ENCODE assay signal across 8 mouse cellular contexts in the genomic region with DNA sequence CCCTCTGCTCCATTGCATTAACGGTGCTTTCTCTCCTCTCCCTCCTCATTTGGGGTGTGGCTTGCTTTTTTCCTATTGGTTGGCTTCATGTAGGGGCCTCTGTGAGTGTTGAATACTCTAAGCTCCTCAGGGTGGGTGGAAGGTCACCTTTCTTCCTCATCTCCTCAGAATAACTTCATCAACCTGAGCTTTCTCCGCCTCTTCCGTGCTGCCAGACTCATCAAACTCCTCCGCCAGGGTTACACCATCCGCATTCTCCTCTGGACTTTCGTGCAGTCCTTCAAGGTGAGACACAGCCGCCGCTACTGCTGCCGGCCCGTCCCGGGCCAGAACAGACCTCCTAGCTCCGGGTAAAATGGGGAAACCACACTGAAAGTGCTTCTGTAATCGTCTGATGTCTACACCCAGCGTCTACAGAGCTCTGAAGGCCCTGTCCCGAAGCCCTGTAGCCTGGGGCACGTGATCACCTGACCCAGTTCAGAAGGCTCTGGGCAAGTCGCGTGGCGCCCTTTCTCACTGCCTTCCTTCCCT.
DNase-seq lines count a peak whose midpoint lies in the region; ATAC-seq and TF ChIP-seq lines count a peak whose summit lies in the region.

No protein-coding gene starts in this region.

- no peaks in the 10 kb centered on the region for H3K27me3 ChIP-seq in ES-Bruce4 (ENCODE audit: control insufficient read depth, insufficient read depth, low read length, poor library complexity, severe bottlenecking)

- H3K4me1 ChIP-seq in ES-Bruce4 (ENCODE audit: control insufficient read depth, insufficient read depth, low read length), result peaks cover 2% of the 10 kb centered on the region

- peak overlapping the region; percentile 61 for H3K4me3 ChIP-seq in ES-Bruce4 (ENCODE audit: low read depth, low read length)

- no peaks in the 10 kb centered on the region for H3K9me3 ChIP-seq in ES-Bruce4 (replicated peaks; ENCODE audit: control insufficient read depth, insufficient read depth, low read length, poor library complexity, severe bottlenecking)

- peak; percentile 28 for DNase-seq in embryo, embryonic 10 days (ENCODE audit: low spot score)
- DNase-seq in embryo, embryonic 11 days, result no peak
- no peak for DNase-seq in yolk sac, embryonic 10.5 days (ENCODE audit: low spot score)
- DNase-seq in adrenal gland, postnatal 14 days, result no peak
- no peak for DNase-seq in gastrocnemius, postnatal 14 days

- no peak for TF ChIP-seq POLR2A in ES-Bruce4 (IDR thresholded peaks at IDR 0.05; ENCODE audit: insufficient read depth, low read length)

- peak overlapping the region; percentile 49 for H3K9ac ChIP-seq in ES-Bruce4 (ENCODE audit: low read depth, poor library complexity, severe bottlenecking)

- TF ChIP-seq EP300 in ES-Bruce4 (IDR thresholded peaks at IDR 0.05; ENCODE audit: insufficient read depth, low read depth, low read length), result no peak

- no peak for TF ChIP-seq CTCF in ES-Bruce4 (IDR thresholded peaks at IDR 0.05; ENCODE audit: low read depth, low read length)

- peak; percentile 58 for ATAC-seq in granulocyte monocyte progenitor cell, adult 5-6 weeks (replicated peaks; ENCODE audit: poor library complexity, severe bottlenecking)
- peak; percentile 75 for ATAC-seq in megakaryocyte, adult 5-6 weeks (ENCODE audit: poor library complexity, severe bottlenecking)

- H3K36me3 ChIP-seq in ES-Bruce4 (ENCODE audit: control insufficient read depth, insufficient read depth, low read length, poor library complexity, severe bottlenecking), result no peaks in the 10 kb centered on the region

- H3K27ac ChIP-seq in ES-Bruce4 (ENCODE audit: insufficient read depth, low read length), result peak overlapping the region; percentile 66

- intact Hi-C loops in gastrocnemius, postnatal 14 days (cut with DNase I; ENCODE audit: low total_unique reads), result no loop called here
